Mouse (Mus musculus): Measurements from ENCODE around the gene Cntrl.

DNA sequence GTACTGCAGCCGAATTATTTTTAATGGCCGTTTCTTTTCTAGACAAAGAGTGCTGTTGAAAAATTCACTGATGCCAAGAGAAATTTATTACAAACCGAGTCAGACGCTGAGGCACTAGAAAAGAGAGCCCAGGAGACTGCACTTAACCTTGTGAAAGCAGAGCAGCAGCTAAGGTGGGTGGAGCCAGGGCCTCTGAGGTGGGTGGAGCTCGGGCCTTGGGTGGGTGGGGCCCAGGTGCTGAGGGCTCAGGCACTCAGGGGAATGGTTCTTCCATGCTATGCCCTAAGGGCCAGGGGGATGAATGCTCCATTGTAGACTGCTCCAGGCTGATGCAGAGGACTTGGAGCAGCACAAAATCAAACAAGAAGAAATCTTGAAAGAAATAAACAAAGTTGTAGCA lies 50.9 kb downstream of the Cntrl start:
- TF ChIP-seq GATA1 (IDR thresholded peaks at IDR 0.05; ENCODE audit: low read length) (no peak), TAL1 (IDR thresholded peaks at IDR 0.05; ENCODE audit: low read length) (no peak)

Data from erythroblast, embryonic 14.5 days (primary cell).